Mouse (Mus musculus) embryo, embryonic 11 days (tissue): ENCODE results near the gene Vars.
"Not testable (repeated sequence)": the region's sequence is repeated elsewhere in the genome, so short reads cannot be mapped to it uniquely, and the experiment has no call there.

Source experiments
- DNase-seq: peaks from one replicate; pipeline ENCODE4 v3.0.0-alpha.2; 2015

The Vars gene

DNA sequence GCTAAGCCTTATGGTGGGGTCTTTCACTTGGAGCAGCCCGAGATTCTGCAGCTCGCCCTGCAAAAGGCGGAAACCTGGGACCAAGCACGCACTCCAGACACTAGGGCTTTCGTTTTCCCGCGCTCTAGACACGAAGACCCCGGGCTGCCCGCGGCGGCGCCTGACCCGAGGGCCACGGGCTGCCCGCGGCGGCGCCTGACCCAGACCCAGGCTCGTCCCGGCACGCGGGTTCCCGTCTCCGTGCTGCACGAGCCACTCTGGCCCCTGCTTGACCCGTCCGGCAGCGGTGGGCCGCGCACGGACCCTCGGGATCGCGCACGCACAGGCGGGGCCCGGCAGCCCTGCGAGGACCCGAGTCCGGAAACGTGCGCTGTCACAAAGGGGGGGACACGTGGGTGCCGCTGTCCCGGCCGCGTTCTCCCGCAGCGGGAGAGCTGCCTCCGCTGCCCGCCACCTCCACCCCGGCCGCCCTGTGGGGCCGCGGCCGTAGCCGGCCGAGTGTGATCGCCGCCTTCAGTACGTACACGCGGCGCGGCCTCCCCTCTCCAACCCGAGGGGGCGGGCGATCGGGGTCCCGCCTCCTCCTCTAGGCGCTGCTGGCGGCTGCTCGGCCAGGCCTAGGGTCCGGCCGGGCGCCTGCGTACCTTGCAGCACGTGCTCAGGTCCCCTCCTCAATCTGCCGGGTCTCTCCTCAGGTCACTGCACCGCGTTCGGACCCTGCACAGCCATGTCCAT is at the start of gene Vars:
Gene Vars, plus strand, starts transcription at position 271 of the 735 bp plus-strand sequence.
- peak; percentile 96 for DNase-seq

DNA sequence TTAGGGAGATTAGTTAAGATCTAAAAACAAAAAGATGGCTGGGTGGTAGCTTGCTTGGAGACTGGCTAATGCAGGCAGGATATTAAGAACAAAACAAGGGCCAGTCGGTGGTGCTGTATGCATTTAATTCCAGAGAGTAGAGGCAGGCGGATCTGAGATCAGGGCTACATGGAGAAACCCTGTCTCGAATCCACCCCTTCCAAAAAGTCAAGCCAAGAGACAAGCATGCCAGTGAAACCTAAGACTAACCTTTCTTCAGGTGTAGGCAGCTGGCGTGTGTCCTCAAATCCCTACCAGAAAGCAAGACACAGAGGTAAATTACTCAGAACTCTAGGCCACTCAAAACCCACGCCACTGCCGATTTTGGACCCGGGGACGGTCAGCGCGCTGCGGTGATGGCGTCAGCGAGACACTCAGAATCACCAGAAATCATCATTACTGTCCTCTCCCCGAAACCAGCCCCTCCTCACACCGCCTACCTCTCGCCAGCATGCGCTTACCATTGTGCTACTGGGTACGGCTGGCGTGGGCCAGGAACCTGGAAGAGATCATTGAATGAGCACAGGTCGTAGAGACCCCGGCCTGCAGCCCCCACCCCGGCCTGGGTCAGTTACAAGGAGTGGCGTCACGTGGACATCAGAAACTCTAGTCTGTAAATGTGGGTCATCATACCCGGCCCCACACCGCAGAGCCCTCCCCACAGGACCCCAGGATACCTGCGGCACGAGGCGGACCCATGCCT is 49.0 kb upstream of the Vars start:
- peak; percentile 13 for DNase-seq

DNA sequence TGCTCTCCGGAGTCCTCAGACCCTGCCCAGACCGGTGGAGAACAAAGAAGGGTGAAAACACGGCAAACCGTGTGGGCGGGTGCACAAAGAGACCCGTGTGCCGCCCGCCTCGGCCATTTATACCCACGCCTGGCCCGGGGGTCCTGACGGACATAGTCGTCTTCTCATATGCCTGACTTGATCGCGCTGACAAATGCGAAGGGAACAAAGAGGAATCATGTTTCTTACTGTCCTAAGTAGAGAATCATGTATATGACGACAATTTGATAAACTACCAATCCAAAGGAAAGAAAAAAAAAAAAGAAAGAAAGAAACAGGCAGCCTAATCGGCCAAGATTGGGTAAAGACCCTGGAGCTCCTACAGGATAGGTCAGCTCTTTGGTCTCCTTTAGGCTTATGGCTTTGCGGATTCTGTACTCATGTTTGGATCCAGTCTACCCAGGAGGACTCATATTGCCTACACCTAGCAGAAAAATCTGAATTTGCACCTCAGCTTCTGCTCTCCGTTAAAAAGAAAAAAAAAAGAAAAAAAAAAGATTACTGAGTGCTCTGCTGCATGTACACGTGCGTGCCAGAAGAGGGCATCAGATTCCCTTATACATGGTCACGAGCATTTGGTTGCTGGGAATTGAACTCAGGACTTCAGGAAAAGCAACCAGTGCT is 48.3 kb upstream of the Vars start:
- DNase-seq, result peak; percentile 89

DNA sequence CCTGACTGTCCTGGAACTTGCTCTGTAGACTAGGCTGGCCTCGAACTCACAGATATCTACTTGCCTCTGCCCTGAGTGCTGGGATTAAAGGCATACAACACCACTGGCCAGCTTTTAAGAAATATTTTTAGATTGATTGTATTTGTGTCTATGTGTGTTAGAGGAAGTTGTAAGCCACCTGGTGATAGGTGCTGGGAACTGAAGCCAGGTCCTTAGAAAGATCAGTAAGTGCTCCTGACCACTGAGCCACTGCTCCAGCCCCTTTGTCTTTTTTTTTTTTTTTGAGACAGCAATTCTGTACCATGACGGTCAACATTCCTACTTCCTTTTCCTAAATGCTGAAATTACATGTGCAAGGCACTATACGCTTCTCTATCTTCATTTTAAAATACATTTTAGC is 47.5 kb upstream of the Vars start:
- DNase-seq, result no peak

DNA sequence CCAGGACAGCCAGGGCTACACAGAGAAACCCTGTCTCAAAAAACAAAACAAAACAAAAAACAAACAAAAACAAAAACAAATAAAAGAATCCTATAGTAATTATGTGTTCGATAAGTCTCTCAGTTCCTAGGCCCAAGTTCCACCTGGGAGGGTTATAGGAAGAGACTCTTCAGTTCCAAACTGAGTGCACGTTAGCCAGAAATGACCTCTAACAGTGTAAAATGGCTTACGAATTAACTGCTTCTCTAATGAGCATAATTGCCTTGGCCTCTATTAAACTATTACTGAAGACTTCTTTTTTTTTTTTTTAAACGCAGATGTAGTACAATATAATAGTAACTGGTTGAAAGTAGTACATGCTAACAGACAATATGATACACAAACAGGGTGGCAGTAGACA is 46.9 kb upstream of the Vars start:
- DNase-seq, result no peak

DNA sequence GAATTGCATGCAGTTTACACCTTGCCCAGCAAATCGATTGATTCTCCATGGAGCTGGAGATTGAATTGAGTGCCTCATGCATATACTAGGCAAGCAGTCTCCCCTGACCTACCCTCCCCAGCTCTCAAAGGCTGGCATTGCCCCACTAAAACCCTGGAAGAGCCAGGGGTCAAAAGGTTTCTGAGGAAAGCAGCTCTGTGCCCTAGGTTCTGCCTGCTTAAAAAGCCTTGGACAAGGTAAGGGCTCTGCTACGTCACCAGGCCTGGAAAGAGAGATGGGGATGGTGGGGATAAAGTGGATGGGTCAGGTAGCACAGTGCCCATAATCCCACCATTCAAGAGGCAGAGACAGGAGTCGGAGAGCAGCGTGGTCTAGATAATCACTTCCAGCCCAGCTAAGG is 46.0 kb upstream of the Vars start:
- no peak for DNase-seq

DNA sequence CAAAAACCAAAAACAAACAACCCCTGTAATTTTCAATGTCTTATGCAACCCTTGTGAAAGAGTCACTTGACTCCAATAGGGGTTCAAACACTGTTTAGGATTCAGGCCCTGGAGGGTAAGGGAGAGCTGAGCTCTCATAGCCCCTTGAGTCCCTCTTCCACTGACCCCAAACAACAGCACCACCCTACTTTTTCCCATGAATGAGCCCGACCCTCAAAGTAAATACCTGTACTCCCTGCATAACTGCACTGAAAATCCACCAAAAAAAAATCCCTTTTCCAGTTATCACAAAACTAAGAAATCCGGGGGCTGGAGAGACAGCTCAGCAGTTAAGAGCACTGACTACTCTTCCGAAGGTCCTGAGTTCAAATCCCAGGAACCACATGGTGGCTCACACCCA is 44.9 kb upstream of the Vars start:
- no peak for DNase-seq

DNA sequence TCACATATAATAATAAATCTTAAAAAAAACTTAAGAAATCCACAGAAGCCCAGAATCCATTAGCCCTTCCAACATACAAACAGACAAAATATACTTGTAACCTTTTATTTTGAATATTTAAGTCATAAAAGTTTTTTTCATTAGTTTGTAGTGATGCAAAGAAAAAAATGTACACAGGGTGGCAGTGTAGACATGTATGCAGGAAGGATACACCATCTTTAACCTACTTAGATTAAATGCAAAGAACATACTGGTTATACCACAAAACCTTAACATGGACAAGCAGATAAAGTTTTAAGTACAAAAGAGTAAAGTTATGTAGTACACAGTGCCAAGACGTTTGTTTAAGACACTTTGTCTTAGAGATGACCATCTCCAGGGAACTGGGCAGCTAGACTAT is 44.4 kb upstream of the Vars start:
- DNase-seq, result peak; percentile 19

DNA sequence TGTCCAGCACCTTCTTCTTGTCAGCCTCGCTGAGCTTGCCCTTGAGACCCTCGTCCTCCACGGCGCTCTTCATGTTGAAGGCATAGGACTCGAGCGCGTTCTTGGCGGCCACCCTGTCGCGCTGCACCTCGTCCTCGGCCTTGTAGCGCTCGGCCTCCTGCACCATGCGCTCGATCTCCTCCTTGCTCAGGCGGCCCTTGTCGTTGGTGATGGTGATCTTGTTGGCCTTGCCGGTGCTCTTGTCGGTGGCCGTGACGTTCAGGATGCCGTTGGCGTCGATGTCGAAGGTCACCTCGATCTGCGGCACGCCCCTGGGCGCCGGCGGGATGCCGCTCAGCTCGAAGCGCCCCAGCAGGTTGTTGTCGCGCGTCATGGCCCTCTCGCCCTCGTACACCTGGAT is 43.5 kb upstream of the Vars start:
- not testable (repeated sequence) for DNase-seq

DNA sequence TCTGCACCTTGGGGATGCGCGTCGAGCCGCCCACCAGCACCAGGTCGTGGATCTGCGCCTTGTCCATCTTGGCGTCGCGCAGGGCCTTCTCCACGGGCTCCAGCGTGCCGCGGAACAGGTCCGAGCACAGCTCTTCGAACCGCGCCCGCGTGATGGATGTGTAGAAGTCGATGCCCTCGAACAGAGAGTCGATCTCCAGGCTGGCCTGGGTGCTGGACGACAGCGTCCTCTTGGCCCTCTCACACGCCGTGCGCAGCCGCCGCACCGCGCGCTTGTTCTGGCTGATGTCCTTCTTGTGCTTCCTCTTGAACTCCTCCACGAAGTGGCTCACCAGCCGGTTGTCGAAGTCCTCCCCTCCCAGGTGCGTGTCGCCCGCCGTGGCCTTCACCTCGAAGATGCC is 42.8 kb upstream of the Vars start:
- DNase-seq, result not testable (repeated sequence)

DNA sequence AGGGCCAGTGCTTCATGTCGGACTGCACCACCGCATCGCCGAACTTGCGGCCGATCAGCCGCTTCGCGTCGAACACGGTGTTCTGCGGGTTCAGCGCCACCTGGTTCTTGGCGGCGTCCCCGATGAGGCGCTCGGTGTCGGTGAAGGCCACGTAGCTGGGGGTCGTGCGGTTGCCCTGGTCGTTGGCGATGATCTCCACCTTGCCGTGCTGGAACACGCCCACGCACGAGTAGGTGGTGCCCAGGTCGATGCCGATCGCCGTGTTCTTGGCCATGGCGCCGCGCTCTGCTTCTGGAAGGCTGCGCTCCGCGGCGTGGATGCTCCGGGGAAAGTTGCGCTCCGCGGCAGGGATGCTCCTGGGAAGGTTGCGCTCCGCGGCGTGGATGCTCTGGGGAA is 42.1 kb upstream of the Vars start:
- DNase-seq, result not testable (repeated sequence)

DNA sequence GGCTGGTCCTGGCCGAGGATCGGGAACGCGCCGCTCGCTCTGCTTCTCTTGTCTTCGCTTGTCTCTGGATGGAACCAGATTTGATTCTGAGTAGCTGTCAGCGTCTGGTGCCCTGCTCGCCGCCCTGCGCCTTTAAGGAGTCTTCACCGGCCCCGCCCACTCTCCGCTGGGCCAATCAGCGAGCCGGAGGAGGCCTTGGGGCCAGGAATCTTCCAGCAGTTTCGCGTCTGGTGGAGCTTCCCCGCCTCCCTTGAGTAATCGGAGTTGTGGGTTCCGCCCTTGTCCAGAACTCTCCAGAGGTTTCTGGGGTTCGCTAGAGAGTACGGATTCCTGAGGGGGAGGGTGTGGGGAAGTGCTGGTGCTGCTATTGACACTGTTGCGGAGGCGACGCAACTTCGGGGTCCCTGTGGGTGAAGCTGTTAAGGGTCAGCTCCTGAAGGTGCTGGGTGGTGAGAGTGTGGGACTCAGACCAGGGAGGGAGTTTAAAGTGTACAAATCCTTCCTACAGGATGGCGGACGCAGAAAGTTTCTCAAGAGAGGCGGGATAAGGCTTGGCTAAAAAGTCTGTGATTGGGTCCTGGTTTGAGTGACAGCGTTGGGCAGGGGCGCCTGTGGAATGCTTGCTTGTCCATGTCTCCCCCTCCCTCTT is 41.5 kb upstream of the Vars start, which contains the start of gene Hspa1b:
Gene Hspa1b, minus strand, starts transcription at position 109 of the 649 bp plus-strand sequence.
- peak; percentile 89 for DNase-seq

DNA sequence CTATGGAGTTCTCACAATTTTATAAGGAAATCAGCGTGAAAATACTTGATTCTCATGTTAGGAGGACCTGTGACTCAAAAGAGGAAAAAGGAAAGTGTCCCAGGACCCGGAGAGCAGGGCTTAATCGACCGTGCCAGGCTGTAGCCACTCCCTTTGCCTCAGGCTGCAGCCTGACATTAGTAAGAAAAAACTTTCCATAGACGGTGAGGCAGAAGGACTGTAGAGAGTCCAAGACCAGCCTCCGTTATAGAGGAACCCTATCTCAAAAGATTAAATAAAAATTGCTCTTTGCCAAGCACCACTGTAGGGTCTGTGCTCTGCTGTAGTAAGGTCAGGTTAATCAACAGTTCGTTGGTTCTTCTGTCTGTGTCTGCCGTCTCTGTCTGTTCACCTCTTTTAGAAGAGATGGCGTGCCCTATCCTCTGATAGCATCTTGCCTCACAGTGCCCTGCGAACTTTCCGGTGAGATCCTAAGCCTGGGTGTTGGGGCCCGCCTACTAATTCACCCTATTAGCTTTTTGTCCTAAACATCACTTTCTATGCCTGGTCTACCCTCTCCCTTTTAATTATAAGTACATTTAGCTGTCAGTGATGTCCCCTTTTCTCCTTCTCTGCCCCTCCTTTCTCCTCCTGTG is 40.8 kb upstream of the Vars start:
- DNase-seq, result peak; percentile 43

DNA sequence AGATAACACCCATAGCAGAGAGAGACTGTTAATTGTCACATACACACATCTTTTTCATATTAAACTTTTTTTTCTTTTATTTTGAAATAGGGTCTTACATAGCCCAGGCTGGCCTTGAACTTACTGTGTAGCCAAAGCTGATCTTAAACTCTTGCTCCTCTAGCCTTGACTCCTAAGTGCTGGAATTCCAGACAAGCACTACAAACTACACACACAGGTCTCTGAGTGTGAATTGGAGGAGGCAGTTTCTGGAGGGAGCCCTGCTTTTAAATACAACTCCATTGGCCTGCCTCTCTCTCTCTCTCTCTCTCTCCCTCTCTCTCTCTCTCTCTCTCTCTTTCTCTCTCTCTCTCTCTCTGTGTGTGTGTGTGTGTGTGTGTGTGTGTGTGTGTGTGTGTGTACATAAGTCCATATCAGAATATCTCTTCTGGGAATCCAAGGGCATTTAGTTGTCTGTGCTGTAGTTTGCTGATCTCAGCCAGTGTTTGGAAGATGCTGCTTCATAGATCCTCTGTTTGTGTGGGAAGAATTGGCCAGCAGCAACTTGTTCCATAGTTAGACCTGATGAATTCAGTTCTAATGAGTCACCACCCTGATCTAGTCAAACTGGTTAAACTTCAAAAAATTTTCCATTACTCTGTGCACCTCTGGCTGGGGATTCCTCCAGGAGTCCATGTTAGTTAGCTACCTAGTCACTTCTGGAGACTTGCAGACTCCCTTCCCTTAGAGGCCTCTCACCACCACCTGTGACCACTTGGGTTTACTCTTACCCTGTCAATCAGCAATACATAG is 39.9 kb upstream of the Vars start:
- no peak for DNase-seq

DNA sequence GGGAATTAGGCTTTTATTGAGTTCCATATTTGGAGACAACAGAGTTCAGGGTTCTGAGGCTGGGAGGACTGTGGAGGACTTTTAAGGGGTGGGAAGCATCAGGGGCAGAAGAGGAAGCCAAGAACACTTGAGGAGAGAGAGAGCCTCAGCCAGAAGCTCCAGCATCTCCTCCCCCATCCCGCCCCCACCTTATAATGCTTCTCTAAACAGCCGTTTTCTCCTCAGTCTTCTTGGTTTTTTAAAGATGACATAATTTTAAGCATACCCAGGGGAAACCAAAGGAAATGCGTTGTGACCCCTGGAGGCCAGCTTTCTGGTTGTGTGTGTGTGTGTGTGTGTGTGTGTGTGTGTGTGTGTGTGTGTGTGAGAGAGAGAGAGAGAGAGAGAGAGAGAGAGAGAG is 38.7 kb upstream of the Vars start:
- DNase-seq, result no peak

DNA sequence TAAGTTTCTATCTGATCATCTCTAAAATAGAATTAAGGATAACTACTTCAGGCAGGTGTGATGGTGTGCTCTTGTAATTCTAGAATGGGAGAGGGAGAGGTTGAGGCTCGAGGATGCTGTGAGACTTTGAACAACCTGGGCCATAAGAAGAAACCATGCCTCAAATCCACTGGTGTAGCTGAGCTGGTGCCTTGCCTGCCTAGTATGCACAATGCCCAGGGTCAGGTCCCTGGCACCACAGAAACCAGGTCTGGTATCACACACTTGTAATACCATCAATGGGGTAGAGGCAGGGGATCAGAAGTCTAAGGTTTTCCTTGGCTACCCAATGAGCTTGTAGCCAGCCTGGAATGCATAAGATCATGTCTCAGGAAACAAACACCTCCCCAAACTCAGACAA is 37.9 kb upstream of the Vars start:
- DNase-seq, result no peak

DNA sequence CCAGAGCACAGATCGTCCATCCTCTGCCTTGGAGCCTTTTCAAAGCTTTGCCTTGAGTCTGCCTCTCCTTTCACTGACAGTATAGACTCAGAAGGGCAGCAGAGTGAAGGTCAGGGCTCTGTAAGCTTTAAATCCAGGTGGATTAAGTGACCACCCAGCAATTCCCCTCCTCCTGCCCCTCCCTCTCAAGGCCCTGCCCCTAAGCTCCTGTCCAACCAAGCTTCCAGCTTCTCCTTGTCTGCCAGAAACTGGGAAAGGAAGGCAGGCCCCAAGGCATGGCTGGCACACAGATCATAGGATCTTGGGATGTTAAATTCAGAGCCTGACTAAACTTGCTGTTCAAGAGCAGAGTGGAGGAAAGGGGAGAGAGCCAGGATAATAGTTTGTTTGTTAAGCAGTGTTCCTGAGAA is 36.1 kb upstream of the Vars start:
- no peak for DNase-seq

DNA sequence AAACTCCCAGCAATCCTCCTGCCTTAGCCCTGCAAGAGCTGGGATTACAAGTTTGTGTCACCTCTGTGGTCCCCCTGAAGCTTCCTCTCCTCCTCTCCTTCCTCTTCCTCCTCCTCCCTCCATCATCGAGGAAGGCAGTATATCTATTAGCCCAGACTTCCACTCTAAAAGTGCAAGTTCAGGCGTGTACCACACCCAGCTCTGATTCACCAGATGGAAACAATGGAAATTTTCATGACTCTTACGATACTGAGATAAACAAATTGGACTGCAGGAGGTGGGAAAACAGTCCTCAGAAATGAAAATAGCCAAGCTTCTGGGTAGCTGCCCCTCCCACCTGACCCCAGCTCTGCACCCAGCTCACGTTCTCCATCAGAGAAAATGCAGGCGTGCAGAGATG is 35.2 kb upstream of the Vars start:
- no peak for DNase-seq

DNA sequence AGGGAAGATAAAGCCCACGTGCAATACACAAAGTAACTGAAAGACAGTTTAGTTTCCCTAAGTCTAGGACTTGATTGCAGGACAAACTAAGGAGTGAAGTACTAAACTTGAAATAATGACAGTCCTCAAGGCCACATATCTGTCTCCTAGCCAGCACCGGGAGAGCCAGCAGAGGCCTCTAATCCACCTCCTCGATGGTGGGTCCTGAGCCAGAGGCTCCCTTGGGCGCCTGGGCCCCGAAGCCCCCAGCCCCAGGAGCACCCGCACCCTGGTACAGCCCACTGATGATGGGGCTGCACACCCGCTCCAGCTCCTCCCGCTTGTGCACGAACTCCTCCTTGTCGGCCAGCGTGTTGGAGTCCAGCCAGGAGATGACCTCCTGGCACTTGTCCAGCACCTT is 31.0 kb upstream of the Vars start, which contains the start of gene Gm20481:
Gene Gm20481, plus strand, starts transcription at position 91 of the 400 bp plus-strand sequence.
- DNase-seq, result not testable (repeated sequence)

DNA sequence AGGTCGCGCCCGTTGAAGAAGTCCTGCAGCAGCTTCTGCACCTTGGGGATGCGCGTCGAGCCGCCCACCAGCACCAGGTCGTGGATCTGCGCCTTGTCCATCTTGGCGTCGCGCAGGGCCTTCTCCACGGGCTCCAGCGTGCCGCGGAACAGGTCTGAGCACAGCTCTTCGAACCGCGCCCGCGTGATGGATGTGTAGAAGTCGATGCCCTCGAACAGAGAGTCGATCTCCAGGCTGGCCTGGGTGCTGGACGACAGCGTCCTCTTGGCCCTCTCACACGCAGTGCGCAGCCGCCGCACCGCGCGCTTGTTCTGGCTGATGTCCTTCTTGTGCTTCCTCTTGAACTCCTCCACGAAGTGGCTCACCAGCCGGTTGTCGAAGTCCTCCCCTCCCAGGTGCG is 29.9 kb upstream of the Vars start:
- DNase-seq, result not testable (repeated sequence)

DNA sequence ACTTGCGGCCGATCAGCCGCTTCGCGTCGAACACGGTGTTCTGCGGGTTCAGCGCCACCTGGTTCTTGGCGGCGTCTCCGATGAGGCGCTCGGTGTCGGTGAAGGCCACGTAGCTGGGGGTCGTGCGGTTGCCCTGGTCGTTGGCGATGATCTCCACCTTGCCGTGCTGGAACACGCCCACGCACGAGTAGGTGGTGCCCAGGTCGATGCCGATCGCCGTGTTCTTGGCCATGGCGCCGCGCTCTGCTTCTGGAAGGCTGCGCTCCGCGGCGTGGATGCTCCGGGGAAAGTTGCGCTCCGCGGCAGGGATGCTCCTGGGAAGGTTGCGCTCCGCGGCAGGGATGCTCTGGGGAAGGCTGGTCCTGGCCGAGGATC is 29.1 kb upstream of the Vars start:
- not testable (repeated sequence) for DNase-seq
